Mouse (Mus musculus) ovary, adult 18-20 months (tissue): ENCODE results near the gene Cep112.

Source experiments
- DNase-seq: peaks from one replicate; pipeline ENCODE4 v3.0.0; 2022; ENCODE audit warnings: low spot score, mixed read lengths

Cep112 gene

DNA sequence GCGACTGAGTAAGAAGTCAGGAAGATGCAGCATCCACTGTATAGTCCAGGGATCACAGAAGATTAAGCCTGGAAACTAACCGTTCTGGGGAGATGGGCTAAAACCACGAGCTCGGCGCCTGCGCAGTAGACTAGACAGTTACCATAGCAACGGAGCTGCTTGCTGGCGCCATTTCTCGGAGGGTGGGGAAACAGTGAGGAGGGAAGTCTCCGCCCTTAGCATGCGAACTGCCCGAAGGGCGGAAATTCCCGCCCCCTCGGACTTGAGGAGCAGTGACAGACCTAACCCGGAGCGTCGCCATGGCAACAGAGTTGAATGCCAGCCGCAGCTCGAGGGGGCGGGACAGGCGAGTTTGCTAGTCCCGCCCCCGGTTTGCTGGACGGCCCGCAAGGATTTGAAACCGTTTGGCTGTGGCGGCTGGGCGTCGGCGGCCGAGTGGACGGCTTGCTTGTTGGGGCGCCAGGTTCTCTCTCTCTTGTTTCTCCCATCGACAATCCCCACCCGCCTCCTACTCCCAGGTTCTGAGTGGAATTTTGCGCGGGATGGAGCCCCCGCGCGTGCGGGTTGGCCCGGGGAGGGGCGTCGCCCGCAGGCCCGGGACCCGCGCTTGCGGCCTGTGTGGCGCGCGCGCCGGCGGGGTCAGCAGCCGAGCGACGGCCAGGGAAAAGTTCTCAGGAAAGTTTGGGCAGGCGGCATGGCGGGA, at the start of gene Cep112:
TSS of gene Cep112 (plus strand) at position 304 of the 703 bp plus-strand sequence.
- DNase-seq, result peak; percentile 100

DNA sequence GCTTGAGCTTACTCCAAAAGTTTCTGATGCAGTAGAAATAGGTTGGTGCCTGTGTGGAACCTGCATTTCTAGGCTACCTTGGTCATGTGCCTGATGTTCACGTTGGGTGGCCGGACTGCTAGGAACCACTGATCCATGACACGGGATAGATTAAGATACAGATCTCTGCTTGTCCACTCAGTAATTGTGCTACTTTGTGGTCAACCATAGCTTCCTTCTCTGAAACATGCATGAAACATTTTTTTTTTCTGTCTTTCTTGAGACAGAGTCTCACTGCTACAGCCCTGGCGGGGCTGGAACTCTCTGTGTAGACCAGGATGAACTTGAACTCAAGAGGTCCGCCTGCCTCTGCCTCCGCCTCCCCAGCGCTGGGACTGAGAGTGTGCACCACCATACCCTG, 48.2 kb upstream of the Cep112 start:
- DNase-seq, result no peak

DNA sequence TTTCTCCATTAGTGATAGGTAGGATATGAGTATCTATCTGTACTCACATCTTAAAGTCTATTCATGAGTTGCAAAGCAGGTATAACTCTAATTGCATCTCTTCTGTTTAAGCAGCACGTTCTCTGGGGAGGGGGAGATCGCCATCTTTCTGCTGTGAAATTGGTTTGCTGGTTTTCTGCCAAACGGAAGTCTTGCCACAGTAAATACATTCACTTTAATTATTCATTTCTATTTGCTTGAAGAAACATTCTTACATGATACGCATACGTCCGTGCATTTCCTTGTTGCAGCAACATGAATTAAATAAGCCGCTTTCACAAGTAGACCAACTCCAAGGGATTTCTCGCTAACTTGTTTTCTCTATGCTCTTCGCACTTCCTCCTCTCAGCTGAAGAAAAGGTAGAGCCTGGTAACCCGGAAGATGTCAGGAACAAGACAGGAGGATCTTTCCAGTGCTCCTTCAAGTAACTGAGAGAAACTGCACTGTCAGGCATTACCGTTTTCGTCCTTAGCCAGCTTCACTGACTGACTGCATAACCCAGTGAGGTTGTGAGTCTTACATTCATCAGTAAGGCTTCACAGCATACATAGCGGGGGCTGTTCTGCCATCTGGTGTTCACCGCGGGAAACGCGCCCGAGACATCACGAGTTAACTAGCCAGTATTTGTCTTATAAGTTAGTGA, 47.2 kb upstream of the Cep112 start:
- DNase-seq, result peak; percentile 43

DNA sequence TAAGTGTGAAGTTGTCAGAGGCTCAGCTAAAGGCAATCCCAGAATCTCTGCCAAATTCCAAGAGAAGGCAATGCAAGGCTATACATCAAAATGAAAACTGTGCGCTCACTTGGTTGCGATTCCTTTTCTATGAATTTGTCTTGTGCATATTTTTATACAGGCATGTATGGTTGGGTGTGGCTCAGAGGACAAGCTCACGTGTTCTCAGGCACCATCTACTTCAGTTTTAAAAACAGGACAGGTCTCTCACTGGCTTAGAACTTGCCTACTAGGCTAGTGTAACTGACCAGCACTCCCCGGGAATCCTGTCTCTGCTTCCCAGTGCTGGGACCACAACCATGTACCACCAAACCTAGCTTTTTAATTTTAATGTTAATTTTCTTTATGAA, 46.6 kb upstream of the Cep112 start:
- no peak for DNase-seq

DNA sequence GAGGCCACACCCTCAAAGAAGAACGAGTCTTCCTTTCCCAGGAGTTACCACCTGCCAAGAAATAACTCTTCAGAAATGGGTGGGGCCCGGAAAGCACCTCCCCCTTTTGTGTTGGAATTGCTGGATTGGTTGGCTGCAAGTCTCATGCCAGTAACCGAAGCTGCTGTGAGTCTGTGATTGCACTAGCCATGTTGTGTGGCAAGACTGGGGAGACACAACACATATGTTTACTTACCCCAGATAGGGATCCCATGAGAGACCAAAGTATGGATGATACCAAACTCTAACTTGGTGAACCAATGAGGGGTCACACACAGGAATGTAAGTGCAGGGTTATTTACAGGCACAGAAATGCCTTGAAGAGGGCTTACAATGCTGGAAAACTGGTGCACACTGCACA, 42.3 kb upstream of the Cep112 start:
- DNase-seq, result no peak

DNA sequence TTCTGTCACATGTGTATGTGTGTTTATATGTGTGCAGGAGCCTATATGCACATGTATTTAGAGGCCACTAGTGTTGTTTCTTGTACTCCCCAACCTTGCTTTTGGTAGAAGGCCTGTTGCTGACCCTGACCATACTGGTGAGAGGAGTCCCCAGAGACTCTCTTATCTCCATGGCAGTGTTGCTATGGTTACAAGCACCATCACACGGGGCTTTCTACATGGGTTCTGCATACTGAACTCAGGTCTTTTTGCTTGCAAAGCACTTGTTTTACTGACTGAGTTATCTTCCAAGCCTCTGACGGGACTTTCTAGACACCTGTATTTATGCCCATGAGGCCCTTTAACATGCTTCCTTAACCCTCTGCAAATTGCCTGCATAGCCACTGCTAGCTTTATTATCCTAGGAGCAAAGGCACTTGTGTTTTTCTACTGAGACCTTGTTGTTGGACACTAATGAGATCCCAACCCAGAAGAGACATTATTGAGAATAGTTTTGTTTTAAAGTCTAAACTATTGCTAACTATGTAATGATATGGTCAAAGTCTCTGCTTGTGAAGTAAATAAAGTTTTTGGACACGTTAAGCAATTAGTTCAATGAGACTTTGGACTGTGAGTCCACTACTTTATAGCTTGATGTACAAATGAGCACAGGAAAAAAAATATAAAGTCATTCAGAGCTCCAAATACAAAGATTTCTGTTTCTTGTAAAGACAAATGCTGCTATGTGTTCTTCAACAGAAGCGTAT, 39.9 kb upstream of the Cep112 start:
- DNase-seq, result no peak

DNA sequence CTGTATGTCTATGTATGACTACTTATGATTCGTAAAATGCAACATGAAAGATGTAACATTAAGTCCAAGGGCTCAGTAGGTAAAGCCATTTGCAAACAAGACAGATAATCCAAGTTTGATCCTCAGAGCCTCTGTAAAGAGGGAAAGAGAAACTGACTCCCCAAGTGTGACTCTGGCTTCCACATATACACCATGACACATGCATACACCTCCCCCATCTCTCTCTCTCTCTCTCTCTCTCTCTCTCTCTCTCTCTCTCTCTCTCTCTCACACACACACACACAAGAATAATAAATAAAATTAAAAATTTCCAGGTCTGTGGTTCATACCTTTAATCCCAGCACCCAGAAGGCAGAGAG, 39.3 kb upstream of the Cep112 start:
- DNase-seq, result no peak

DNA sequence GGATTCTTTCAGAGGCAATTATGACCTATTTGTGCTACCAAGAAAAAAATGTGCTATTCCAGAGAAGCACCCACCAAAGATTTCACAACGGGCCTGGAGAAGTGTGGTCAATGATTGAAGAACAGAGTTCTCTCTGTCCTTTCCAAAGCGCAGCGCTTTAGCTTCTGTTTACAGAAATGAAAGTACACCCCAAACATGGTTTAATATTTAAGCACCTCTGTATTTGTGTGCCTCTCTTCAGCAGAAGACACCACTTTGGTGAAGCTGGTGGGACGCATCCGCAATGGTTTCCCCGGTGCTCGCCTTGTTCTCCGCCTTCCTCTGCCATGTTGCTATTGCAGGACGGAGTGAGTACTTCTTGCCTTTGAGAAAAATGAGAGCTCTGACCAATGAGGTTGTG, 29.9 kb upstream of the Cep112 start:
- DNase-seq, result no peak

DNA sequence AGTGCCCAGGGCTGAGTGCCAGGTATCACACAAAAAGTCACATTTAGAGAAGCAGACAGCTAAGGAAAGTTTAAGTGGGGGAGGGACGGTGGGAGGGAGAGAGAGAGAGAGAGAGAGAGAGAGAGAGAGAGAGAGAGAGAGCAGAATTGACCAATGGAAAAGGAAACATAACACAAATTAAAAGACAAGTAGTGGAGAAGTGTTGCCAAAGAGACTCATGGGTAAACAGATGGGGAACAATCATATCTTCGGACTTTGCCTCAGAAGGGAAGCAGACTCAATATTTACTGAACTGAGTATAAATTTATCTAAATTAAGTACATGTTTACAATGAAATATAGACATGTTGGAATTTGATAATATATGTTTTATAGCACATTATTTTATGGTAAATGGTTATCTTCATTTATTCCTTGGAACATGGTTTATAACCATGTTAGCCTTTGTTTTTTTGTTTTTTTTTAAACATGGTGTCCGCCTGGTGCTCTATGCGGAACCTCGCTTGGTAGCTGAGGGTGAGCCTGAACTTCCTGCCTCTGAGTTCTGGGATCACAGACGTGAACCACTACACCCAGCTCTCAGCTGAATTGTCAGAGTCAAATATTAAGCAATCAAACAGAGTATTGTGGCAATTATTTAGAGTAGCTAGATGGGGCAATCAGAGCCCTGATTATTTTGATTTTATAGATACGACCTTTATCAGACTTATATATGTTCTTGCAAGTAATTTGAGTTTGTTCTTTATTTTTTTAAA, 28.7 kb upstream of the Cep112 start:
- no peak for DNase-seq

DNA sequence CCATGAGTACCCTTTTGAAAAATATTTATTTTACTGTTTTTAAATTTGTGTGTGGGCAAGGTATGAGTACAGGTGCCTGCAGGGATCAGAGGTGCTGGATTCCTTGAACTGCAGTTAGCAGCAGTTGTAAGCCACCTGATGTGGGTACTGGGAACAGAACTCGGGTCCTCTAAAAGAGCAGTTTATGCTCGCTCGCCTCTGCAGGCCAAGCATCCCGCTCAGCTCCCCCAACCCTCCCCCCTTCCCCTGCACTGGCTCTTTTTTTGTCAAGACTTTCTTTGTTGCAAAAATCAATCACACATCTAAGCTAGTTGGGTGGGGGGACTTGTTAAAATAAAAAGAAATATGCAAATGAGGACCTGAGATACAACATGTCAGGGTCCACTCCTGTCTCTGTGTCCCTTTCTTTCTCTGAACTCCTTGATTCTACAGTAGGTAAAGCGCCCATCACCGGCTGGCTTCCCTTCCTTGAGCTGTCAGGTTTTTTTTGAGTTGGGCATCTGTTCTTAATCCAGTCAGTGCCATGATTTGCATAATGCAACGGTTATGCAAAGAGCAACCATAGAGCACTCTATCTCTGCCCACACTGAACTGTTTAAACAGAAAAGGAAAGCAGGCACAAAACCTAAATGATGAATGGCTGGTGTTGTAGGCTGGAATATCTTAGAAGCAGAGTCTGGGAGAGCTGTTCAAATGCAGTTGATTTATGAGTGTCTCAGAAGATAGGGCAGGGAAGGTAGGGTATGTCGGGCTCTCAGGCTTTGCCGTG, 14.9 kb upstream of the Cep112 start:
- DNase-seq, result no peak

DNA sequence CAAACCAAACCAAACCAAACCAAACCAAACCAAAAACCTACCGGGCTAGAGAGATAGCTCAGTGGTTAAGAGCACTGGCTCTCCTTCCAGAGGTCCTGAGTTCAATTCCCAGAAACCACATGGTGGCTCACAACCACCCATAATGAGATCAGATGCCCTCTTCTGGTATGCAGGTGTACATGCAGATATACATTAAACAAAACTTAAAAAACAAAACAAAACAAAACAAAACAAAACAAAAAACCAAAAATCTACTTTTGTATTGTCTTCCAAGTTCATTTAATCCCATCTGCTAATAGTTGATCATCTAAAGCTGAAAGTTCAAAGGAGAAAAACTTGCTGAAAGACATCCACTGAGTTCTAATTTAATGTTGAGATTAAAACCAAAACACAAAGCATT, 8.6 kb upstream of the Cep112 start:
- no peak for DNase-seq

DNA sequence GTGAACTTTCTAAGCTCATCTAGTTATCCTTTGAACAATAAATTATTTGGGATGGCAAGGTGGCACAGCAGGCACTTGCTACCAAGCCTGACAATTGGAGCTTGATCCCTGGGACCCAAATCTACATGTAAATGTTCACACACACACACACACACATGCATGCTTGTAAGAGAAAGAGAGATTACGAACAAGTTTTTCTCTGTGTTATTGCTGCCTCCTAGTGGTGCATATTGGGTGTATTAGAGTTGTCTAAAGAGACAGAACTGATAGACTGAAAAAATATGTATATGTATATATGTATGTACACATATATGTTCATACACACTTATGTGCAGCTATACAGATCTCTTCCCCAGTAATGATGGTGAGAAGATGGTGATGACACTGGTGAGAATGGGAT, 6.5 kb upstream of the Cep112 start:
- DNase-seq, result no peak

DNA sequence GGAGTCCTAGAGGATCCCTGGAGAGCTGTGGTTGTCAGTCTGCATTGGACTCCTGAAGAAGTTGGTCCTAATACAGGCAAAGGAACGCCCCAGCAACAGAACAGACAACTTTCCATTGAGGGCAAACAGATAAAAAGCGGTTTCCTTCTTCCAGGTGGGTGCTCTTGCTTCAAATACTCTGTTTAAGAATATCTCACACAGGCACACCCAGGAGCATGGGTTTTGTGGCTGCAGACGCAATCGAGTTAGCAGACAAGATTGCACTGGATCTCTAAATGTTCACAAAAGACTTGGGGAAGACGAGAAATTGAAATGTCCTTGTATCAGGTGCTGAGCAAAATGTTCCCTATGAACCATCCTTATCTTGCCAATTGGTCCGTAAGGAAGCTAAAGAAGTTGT, 5.8 kb upstream of the Cep112 start:
- DNase-seq, result no peak

DNA sequence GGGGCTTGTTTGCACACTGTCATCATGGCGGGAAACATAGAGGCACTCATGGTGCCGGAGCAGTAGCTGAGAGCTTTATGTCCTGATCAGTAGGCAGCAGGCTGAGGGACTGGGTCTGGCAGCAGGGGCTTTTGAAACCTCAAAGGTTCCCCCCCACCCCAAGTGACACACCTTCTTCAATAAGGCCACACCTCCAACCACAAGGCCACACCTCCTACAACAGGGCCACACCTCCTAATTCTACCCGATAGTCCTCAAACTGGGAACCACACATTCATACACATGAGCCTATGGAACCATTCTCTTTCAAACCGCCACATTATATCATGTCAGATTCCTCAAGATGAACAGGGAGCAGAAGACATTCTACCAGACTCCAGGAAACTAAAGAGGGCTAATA, 4.2 kb upstream of the Cep112 start:
- DNase-seq, result no peak

DNA sequence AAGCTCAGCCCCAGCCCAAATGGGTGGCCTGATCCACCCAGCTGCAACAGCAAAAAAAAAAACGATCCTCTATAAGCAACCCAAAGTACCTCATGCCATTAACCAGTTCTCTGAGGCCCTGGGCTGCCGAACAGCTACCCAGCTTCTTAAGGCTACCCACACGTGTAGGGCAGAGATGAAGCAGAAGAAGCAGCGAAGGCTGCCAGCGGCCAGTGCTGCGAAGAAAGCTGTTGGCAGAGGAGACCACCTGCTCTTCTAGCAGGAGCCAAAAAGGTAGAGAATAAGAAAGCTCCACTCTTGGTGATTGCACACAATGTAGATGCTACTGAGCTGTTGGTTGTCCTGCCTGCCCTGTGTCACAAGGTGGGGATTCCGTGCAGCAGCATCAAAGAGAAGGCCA, 1.8 kb upstream of the Cep112 start:
- DNase-seq, result no peak

DNA sequence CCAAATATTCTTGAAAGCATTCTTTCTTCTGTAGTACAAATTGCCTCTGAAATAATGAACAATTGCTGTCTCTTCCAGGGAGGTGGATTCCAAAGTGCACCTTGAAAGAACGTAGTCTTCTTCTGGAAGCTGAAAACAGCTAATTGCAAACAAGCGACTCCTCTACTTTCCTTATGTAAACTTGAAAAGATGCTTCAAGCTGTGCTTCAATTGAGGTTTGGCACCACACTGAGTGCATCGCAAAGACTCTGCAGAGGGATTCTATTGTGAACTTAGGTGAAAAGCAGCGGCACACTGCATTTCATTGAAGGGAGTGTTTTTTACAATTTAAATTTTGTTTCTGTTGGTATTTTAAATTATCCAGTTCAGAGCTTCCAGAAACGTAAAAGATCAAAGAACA, 881 bp upstream of the Cep112 start:
- DNase-seq, result no peak

DNA sequence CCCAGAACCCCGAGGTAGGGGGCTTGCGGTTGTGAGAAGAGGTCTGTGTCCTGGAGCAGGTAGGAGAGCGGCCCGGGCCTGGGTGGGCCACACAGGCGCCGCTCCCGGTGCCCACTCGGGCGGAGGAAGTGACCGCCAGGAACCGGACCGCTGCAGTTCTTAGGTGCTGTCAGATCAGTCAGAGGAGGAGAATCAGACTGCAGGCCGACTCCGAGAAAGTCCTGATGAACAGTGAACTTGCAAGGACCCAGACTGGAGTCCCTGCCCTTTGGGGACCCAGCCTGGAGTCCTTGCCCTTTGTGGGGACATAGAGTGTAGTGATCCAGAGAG, 565 bp downstream of the Cep112 start:
- DNase-seq, result no peak

DNA sequence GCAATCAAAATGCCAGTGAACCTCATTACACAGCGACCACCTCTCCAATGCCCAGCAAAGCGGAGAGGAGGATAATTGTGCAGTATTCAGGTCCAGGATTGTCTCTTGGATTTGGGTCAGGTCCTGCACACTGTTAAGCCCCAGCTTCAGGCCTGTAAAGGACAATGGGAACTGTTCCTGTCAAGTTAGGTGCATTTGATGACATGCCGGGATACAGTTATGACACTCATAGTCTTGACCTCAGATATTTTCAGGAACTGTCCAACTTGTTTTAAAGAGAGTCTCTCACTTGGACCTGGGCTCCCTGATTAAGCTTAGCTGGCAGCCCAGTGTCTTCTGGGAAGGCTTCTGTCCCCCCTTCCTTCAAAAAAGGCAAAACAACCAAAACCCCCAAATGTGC, 1.1 kb downstream of the Cep112 start:
- no peak for DNase-seq

DNA sequence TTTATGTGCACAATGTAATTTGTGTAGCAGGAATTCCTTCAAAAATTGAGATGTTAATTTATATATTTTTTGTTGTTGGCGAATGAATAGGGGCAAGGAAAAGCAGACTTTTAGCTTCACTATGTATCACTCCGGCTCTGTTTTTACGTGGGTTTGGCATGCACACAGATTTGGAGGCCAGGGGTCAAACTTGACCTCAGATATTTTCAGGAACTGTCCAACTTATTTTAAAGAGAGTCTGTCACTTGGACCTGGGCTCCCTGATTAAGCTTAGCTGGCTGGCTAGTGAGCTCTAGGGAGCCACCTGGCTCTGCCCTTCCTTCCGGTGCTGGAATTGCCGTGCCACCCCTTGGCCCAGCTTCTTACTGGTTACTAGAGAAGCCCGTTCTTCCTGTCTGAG, 2.2 kb downstream of the Cep112 start:
- DNase-seq, result no peak

DNA sequence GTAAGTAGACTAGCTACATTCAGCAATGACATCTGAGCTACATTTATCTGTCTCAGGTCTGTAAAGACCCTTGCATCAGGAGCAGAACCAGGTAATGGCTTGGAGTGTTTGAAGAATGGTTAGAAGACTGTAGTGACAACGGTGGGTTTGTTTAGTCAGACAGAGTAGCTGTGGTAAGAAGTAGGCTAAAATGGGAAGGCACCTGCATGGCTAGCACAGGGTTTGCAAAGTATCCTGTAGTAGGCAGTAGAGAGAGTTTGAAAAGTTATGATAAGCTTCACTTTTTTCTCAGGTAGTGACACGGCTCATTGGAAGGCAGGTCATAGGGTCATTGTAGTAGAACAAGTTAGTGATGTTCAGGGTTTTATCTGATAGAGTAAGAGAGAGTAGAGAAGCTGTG, 4.1 kb downstream of the Cep112 start:
- no peak for DNase-seq

DNA sequence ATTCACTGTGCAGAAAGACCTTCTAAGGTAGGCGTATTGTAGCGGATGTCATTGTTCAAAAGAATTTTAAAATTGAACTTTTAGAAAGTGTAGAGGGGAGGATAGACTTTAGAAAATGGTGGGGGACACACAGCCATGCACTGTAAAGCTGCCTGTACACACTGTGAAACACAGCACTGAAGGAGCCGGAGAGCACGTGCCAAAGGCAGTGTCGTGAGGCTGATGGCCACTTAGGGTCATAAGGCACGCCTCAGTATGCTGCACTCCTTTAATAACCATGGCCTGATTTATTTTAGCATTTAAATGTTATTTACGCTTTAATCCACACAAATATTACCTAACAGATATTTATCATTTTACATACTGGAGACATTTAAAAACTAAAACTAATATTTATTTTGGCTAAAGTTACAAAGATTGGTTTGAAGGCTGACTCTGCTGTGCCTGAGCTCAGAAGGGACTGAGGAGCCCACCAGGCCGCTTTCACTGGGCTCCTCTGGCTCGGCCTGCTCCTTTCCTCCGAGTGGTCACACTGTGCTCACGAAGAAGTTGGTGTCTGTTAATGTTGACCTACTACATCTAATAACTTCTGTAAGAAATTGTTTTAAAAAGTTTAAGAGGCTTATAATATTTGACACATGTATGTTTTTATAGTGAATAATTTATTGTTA, 19.0 kb downstream of the Cep112 start:
- no peak for DNase-seq

DNA sequence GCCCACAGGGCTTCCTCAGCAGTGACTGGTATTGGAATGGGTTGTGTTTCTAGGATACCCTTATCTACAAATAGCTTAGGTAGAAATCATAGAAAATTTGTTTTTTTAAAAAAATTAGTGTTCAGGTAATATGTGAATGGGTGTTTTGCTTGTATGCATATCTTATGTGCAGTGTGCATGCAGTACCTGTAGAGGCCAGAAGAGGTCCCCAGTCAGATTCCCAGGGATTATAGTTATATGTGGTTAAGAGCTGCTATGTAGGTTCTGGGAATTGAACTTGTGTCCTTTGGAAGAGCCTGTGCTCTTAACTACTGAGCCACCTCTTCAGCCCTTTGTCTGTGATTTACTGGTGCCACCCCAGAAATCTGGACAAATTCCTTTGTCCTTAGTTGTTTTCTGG, 22.2 kb downstream of the Cep112 start:
- no peak for DNase-seq
